Mouse (Mus musculus): Measurements from ENCODE around the gene Wtip.

GRCm38 (mm10) chr7:34165999-34166398, 32.9 kb upstream of the Wtip start:
- TF ChIP-seq HCFC1 (IDR thresholded peaks at IDR 0.05; ENCODE audit: borderline replicate concordance, insufficient read depth, low read length) (no peak), MAFK (IDR thresholded peaks at IDR 0.05; ENCODE audit: insufficient read depth, low read depth, low read length) (no peak)
